8 mouse cellular contexts compared by ENCODE assay signal in genomic region chr9:77340159-77340862, GRCm38 (mm10). TPM values are rescaled to one million over a fixed set of nuclear protein-coding genes. Genes with fewer than 3 reads are reported as not detected.
DNase-seq lines count a peak whose midpoint lies in the region; ATAC-seq lines count a peak whose summit lies in the region.

No protein-coding gene starts in this region.

- 58% methylated on average over 18 of the region's 18 CpGs for WGBS in kidney, embryonic 16.5 days
- WGBS in forebrain, embryonic 12.5 days = 29% methylated on average over 18 of the region's 18 CpGs
- 14% methylated on average over 18 of the region's 18 CpGs for WGBS in midbrain, embryonic 14.5 days

- H3K27ac ChIP-seq in kidney, embryonic 16.5 days (ENCODE audit: low read length) = no peak overlapping the region
- no peak overlapping the region for H3K27ac ChIP-seq in forebrain, embryonic 12.5 days
- H3K27ac ChIP-seq in midbrain, embryonic 14.5 days (replicated peaks; ENCODE audit: low read depth, low read length) = peak overlapping the region; percentile 73

- no peak overlapping the region for H3K9ac ChIP-seq in kidney, embryonic 16.5 days (replicated peaks; ENCODE audit: low read length)
- H3K9ac ChIP-seq in forebrain, embryonic 12.5 days = no peak overlapping the region
- H3K9ac ChIP-seq in midbrain, embryonic 14.5 days (replicated peaks; ENCODE audit: low read length) = no peak overlapping the region; the same call in 1 of the 2 replicates

- no peaks in the 10 kb centered on the region for H3K27me3 ChIP-seq in kidney, embryonic 16.5 days (ENCODE audit: insufficient read depth, low read length)
- no peaks in the 10 kb centered on the region for H3K27me3 ChIP-seq in forebrain, embryonic 12.5 days
- H3K27me3 ChIP-seq in midbrain, embryonic 14.5 days (ENCODE audit: control insufficient read depth, insufficient read depth, low read length) = no peaks in the 10 kb centered on the region

- no peaks in the 10 kb centered on the region for H3K4me1 ChIP-seq in kidney, embryonic 16.5 days (ENCODE audit: insufficient read depth, low read length)
- peaks cover 10% of the 10 kb centered on the region for H3K4me1 ChIP-seq in forebrain, embryonic 12.5 days
- H3K4me1 ChIP-seq in midbrain, embryonic 14.5 days (ENCODE audit: control insufficient read depth, insufficient read depth, low read length) = peaks cover 12% of the 10 kb centered on the region

- DNase-seq in kidney, postnatal 25 days = no peak
- peak; percentile 51 for DNase-seq in layer of hippocampus, adult 11-12 months (ENCODE audit: low spot score)
- peak; percentile 77 for DNase-seq in midbrain, embryonic 14.5 days
- DNase-seq in testis, postnatal 14 days (ENCODE audit: low spot score) = no peak
- DNase-seq in T-cell, adult 2 months (ENCODE audit: low spot score) = no peak
- DNase-seq in ovary, postnatal 36 days (ENCODE audit: low spot score) = no peak

- H3K4me2 ChIP-seq in kidney, embryonic 16.5 days (replicated peaks; ENCODE audit: low read depth, low read length) = peak overlapping the region; percentile 24
- peak overlapping the region; percentile 45 for H3K4me2 ChIP-seq in forebrain, embryonic 12.5 days
- peak overlapping the region; percentile 46 for H3K4me2 ChIP-seq in midbrain, embryonic 14.5 days (ENCODE audit: low read length)

- 0 out of 2 replicates have a peak overlapping the region, but pooled peaks have one; percentile 4 for H3K4me3 ChIP-seq in kidney, embryonic 16.5 days (ENCODE audit: low read length)
- peak overlapping the region; percentile 13; the same call in 1 of the 2 replicates for H3K4me3 ChIP-seq in forebrain, embryonic 12.5 days (replicated peaks)
- H3K4me3 ChIP-seq in midbrain, embryonic 14.5 days (replicated peaks; ENCODE audit: low read depth, low read length) = peak overlapping the region; percentile 7

- H3K36me3 ChIP-seq in kidney, embryonic 16.5 days (ENCODE audit: insufficient read depth, low read length) = no peaks in the 10 kb centered on the region
- no peaks in the 10 kb centered on the region for H3K36me3 ChIP-seq in forebrain, embryonic 12.5 days (replicated peaks)
- H3K36me3 ChIP-seq in midbrain, embryonic 14.5 days (ENCODE audit: control insufficient read depth, insufficient read depth, low read length) = no peaks in the 10 kb centered on the region

- ATAC-seq in kidney, embryonic 16.5 days (ENCODE audit: low FRiP score, low TSS enrichment) = no peak
- ATAC-seq in forebrain, embryonic 12.5 days (ENCODE audit: low FRiP score) = peak; percentile 73
- ATAC-seq in midbrain, embryonic 14.5 days (ENCODE audit: low FRiP score, low TSS enrichment) = peak; percentile 74; the same call in 1 of the 2 replicates

- H3K9me3 ChIP-seq in kidney, embryonic 16.5 days (ENCODE audit: low read length) = no peaks in the 10 kb centered on the region
- H3K9me3 ChIP-seq in forebrain, embryonic 12.5 days = no peaks in the 10 kb centered on the region
- H3K9me3 ChIP-seq in midbrain, embryonic 14.5 days (ENCODE audit: control insufficient read depth, low read length) = no peaks in the 10 kb centered on the region

RNA-seq across cellular contexts. Expression of gene Mlip, which starts 12.5 kb away (rescaled TPM):
- polyA plus RNA-seq in kidney, embryonic 16.5 days (2015; fragmentation: Nextera tagmentation; extraction: Ambion mirVana) = 0.31 and 0.41 TPM in 2 replicates
- 0.36 TPM in 1 of 2 replicates, not detected in the other for polyA plus RNA-seq in forebrain, embryonic 12.5 days (2016; fragmentation: Nextera tagmentation; extraction: Ambion mirVana)
- 0.83 and 1.4 TPM in 2 replicates for polyA plus RNA-seq in midbrain, embryonic 14.5 days (2014; fragmentation: Nextera tagmentation; extraction: Ambion mirVana)

Comparison
In these comparisons a context has a peak if more than half of its experiments do, and no peak if none do; other contexts are left out.
1. DNase-seq: peak in layer of hippocampus, adult 11-12 months (single experiment) and midbrain, embryonic 14.5 days (single experiment); none in kidney, postnatal 25 days (0 of 2), testis, postnatal 14 days (single experiment), T-cell, adult 2 months (single experiment) and ovary, postnatal 36 days (single experiment).
2. Peak in every context shown above with its lines, with median percentiles within 50 percentile points of each other: H3K4me2 ChIP-seq and H3K4me3 ChIP-seq.